Mouse (Mus musculus) bone marrow, adult 2 months (tissue): ENCODE results near the gene Hist1h2ak. TPM values are rescaled to one million over a fixed set of nuclear protein-coding genes. Genes with fewer than 3 reads are reported as not detected.
A peak's percentile ranks its signal among the peaks of the same experiment; 100 is the strongest.
"Not testable (repeated sequence)": the region's sequence is repeated elsewhere in the genome, so short reads cannot be mapped to it uniquely, and the experiment has no call there.

Source experiments
- H3K27ac ChIP-seq: fragments of 200-500 bp; 2 replicates; pipeline ENCODE4 v1.5.1; 2012; ENCODE audit warnings: low read depth, mild to moderate bottlenecking, control low read depth, inconsistent platforms, low read length; ENCODE audit not compliant: control insufficient read depth, poor library complexity, insufficient read depth
- H3K4me1 ChIP-seq: fragments of 200-500 bp; 2 replicates; pipeline ENCODE4 v1.6.1; 2011; ENCODE audit warnings: low read length; ENCODE audit not compliant: control insufficient read depth, insufficient read depth
- H3K4me3 ChIP-seq: fragments of 200-500 bp; replicated peaks from 2 replicates; pipeline ENCODE3; 2011; ENCODE audit warnings: mild to moderate bottlenecking, low read depth, low read length, control low read depth; ENCODE audit not compliant: control insufficient read depth
- CTCF ChIP-seq: fragments of 200-500 bp; IDR thresholded peaks from 2 replicates; pipeline ENCODE4 v1.5.1; 2011; ENCODE audit warnings: low read length, control low read depth; ENCODE audit not compliant: control insufficient read depth, insufficient read depth
- POLR2A ChIP-seq: fragments of 200-500 bp; IDR thresholded peaks from 2 replicates; pipeline ENCODE4 v1.6.1; 2011; ENCODE audit warnings: low read depth, mild to moderate bottlenecking, control low read depth, low read length, borderline replicate concordance; ENCODE audit not compliant: control insufficient read depth
- WGBS: fragments of 180-500 bp; shearing (Covaris S2); methylation state at CpG from one replicate; pipeline ENCODE4 v1.1.7; 2018; 5-methylcytosine and 5-hydroxymethylcytosine counted together
- polyA plus RNA-seq: library from polyadenylated mRNA; stranded (reverse); fragments of >200 nt; gene quantifications from 2 replicates; pipeline ENCODE4 v1.2.4, GENCODE M21; 2011; ENCODE audit warnings: low replicate concordance; ENCODE audit not compliant: missing spikeins, insufficient read depth, insufficient read length

Gene Hist1h2ak
- polyA plus RNA-seq, 1 experiment: 61.7 TPM

- peak within 1 kb of the TSS; percentile 82 for H3K4me3 ChIP-seq
- 4% methylated on average over 34 of the region's 56 CpGs for WGBS
- peak within 1 kb of the TSS; percentile 97 for H3K27ac ChIP-seq
- not testable (repeated sequence) for H3K4me1 ChIP-seq
- peak; percentile 93; the same call in 1 of the 2 replicates for TF ChIP-seq POLR2A
Measured at GRCm38 (mm10) chr13:21717397-21718357, 36.0 kb downstream of the Hist1h2ak start, which contains the start of gene Hist1h3h. Gene Hist1h3h (plus strand): TSS chr13:21717659.

GRCm38 (mm10) chr13:21716540-21717391 is 36.9 kb downstream of the Hist1h2ak start:
- TF ChIP-seq POLR2A: peak; percentile 58; the same call in 1 of the 2 replicates
- H3K4me1 ChIP-seq: not testable (repeated sequence)
- H3K27ac ChIP-seq: peak overlapping the region; percentile 97
- 0% methylated on average over 14 of the region's 38 CpGs for WGBS
- peak overlapping the region; percentile 82 for H3K4me3 ChIP-seq

- peak within 1 kb of the TSS; percentile 82 for H3K4me3 ChIP-seq
Measured at GRCm38 (mm10) chr13:21715864-21716539, 37.6 kb downstream of the Hist1h2ak start, which contains the start of the genes Hist1h2bl and Hist1h2ai. Gene Hist1h2bl (minus strand): TSS chr13:21716143. Gene Hist1h2ai (plus strand): TSS chr13:21716422.

GRCm38 (mm10) chr13:21715131-21715863 is 38.3 kb downstream of the Hist1h2ak start:
- peak overlapping the region; percentile 99 for H3K27ac ChIP-seq
- no peaks in the 10 kb centered on the region; the same call in 1 of the 2 replicates for H3K4me1 ChIP-seq
- TF ChIP-seq CTCF (no peak), POLR2A (no peak)
- under 1% methylated on average over 22 of the region's 22 CpGs for WGBS
- peak overlapping the region; percentile 50 for H3K4me3 ChIP-seq

More at GRCm38 (mm10) chr13:21715864-21716539, 37.6 kb downstream of the Hist1h2ak start, which contains the start of the genes Hist1h2bl and Hist1h2ai:
- TF ChIP-seq POLR2A: peak; percentile 87
- WGBS: under 1% methylated on average over 35 of the region's 50 CpGs
- not testable (repeated sequence) for H3K4me1 ChIP-seq
- H3K27ac ChIP-seq: peak within 1 kb of the TSS; percentile 99

GRCm38 (mm10) chr13:21714725-21715124 is 38.9 kb downstream of the Hist1h2ak start:
- WGBS: under 1% methylated on average over 7 of the region's 7 CpGs
- peak overlapping the region; percentile 99 for H3K27ac ChIP-seq
- TF ChIP-seq CTCF (peak; percentile 45), POLR2A (no peak)
- no peaks in the 10 kb centered on the region; the same call in 1 of the 2 replicates for H3K4me1 ChIP-seq
- H3K4me3 ChIP-seq: no peak overlapping the region

GRCm38 (mm10) chr13:21711698-21712097 is 41.9 kb downstream of the Hist1h2ak start:
- Histone ChIP-seq H3K4me3 (no peak overlapping the region), H3K4me1 (no peaks in the 10 kb centered on the region; the same call in 1 of the 2 replicates), H3K27ac (no peak overlapping the region)
- 34% methylated on average over 4 of the region's 4 CpGs for WGBS
- TF ChIP-seq POLR2A (no peak), CTCF (no peak)
